Mouse (Mus musculus): ENCODE data around the gene Tead3. TPM values are rescaled to one million over a fixed set of nuclear protein-coding genes. Genes with fewer than 3 reads are reported as not detected.

Tead3 gene
- polyA plus RNA-seq, 1 experiment, result 21.5 TPM

DNA sequence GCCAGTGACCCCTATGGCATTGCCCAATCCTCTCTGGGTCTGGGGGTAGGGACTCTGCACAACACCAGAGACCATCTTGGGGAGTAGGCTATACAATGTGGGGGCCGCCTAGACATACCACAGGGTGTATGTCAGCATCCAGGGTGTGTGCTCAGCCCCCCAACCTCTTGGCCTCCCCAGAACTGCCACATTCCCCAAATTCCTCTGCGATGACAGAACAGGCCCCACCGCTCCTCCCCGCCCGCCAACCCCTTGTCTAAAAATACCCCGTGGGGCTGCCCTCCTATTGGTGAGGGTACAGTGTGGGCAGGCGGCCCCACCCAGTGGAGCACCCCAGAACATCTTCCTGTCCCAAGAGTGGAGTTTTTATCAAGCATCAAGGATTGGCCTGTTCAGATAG is 10.0 kb downstream of the Tead3 start:
- Histone ChIP-seq H3K36me3 (ENCODE audit: control insufficient read depth, insufficient read depth) (peaks cover 21% of the 10 kb centered on the region), H3ac (ENCODE audit: control insufficient read depth, insufficient read length, low read depth) (no peak overlapping the region), H3K79me3 (ENCODE audit: low read depth) (peaks cover 14% of the 10 kb centered on the region), H3K4me3 (ENCODE audit: insufficient read depth, poor library complexity, severe bottlenecking) (no peak overlapping the region), H3K79me2 (ENCODE audit: control insufficient read depth, insufficient read depth) (peaks cover 39% of the 10 kb centered on the region), H3K27me3 (ENCODE audit: control insufficient read depth, insufficient read depth, insufficient read length) (no peaks in the 10 kb centered on the region)
- TF ChIP-seq MAX (IDR thresholded peaks at IDR 0.05) (no peak), MYOD1 (IDR thresholded peaks at IDR 0.05; ENCODE audit: control insufficient read depth, insufficient read length, low read depth) (no peak), FOSL1 (IDR thresholded peaks at IDR 0.05; ENCODE audit: insufficient read depth, low read length, poor library complexity, severe bottlenecking) (no peak), CTCF (IDR thresholded peaks at IDR 0.05; ENCODE audit: control insufficient read depth, insufficient read depth, insufficient read length) (no peak), CEBPB (IDR thresholded peaks at IDR 0.05; ENCODE audit: low read depth) (peak; percentile 44), MYOG (IDR thresholded peaks at IDR 0.05; ENCODE audit: control insufficient read depth, extremely low read depth, insufficient read length) (no peak)

DNA sequence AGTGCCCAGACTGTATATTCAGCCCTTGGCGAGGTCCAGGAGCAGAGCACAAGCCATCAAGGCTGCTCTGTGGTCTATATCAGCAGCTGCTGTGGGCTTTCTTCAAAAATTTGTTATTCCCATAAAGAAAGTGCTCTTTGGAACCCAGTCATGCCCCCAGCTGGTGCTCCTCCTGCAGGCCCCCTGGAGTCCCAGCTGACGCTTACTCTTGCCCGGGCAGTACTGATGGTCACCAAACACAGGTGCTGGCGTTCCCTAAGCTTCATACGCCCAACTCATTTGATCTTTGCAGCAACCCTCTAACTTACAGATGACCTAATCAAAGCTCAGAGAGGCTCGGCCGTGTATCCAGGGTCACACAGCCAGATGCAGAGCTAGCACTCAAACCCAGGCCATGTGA is 13.1 kb downstream of the Tead3 start:
- no peak overlapping the region for H3ac ChIP-seq (ENCODE audit: control insufficient read depth, insufficient read length, low read depth)
- TF ChIP-seq MAX (IDR thresholded peaks at IDR 0.05) (no peak), CEBPB (IDR thresholded peaks at IDR 0.05; ENCODE audit: low read depth) (no peak), FOSL1 (IDR thresholded peaks at IDR 0.05; ENCODE audit: insufficient read depth, low read length, poor library complexity, severe bottlenecking) (no peak), USF1 (IDR thresholded peaks at IDR 0.05; ENCODE audit: low read depth) (no peak), CTCF (IDR thresholded peaks at IDR 0.05; ENCODE audit: control insufficient read depth, insufficient read depth, insufficient read length) (no peak), MYOD1 (IDR thresholded peaks at IDR 0.05; ENCODE audit: control insufficient read depth, insufficient read length, low read depth) (no peak), MYOG (IDR thresholded peaks at IDR 0.05; ENCODE audit: control insufficient read depth, extremely low read depth, insufficient read length) (no peak)
- no peak overlapping the region for H3K4me3 ChIP-seq (ENCODE audit: insufficient read depth, poor library complexity, severe bottlenecking)
- H3K79me3 ChIP-seq (ENCODE audit: low read depth), result no peaks in the 10 kb centered on the region
- H3K36me3 ChIP-seq (ENCODE audit: control insufficient read depth, insufficient read depth), result peaks cover 21% of the 10 kb centered on the region
- no peaks in the 10 kb centered on the region for H3K27me3 ChIP-seq (ENCODE audit: control insufficient read depth, insufficient read depth, insufficient read length)
- peaks cover 9% of the 10 kb centered on the region for H3K79me2 ChIP-seq (ENCODE audit: control insufficient read depth, insufficient read depth)

DNA sequence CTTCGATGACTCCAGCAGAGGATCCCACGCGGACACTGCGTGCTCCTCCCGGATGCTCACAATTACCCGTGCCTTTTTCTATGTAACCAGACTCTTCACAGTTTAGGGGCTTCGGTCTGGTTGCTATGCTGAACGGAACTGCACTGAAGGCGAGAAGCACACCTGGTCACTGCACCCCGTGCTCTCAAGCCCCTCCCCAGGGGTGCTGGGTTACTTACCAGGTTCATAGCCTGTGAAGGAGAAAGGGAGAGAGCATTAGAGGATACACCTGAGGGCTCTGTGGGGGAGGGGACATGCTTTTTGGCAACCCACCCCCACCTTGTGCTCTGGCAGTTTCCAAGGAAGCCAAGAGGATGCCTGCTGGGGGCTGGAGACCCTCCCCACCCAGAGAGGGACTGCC is 15.3 kb downstream of the Tead3 start:
- TF ChIP-seq FOSL1 (IDR thresholded peaks at IDR 0.05; ENCODE audit: insufficient read depth, low read length, poor library complexity, severe bottlenecking) (no peak), CTCF (IDR thresholded peaks at IDR 0.05; ENCODE audit: control insufficient read depth, insufficient read depth, insufficient read length) (no peak), USF1 (IDR thresholded peaks at IDR 0.05; ENCODE audit: low read depth) (no peak), MYOD1 (IDR thresholded peaks at IDR 0.05; ENCODE audit: control insufficient read depth, insufficient read length, low read depth) (no peak), CEBPB (IDR thresholded peaks at IDR 0.05; ENCODE audit: low read depth) (no peak), MAX (IDR thresholded peaks at IDR 0.05) (no peak), MYOG (IDR thresholded peaks at IDR 0.05; ENCODE audit: control insufficient read depth, extremely low read depth, insufficient read length) (no peak)
- H3K36me3 ChIP-seq (ENCODE audit: control insufficient read depth, insufficient read depth), result peaks cover 35% of the 10 kb centered on the region

GRCm38 (mm10) chr17:28332915-28333546 is 17.6 kb downstream of the Tead3 start:
- Histone ChIP-seq H3K79me3 (ENCODE audit: low read depth) (peaks cover 25% of the 10 kb centered on the region), H3ac (ENCODE audit: control insufficient read depth, insufficient read length, low read depth) (no peak overlapping the region), H3K27me3 (ENCODE audit: control insufficient read depth, insufficient read depth, insufficient read length) (no peaks in the 10 kb centered on the region), H3K36me3 (ENCODE audit: control insufficient read depth, insufficient read depth) (peaks cover 36% of the 10 kb centered on the region), H3K4me3 (ENCODE audit: insufficient read depth, poor library complexity, severe bottlenecking) (no peak overlapping the region), H3K79me2 (ENCODE audit: control insufficient read depth, insufficient read depth) (peaks cover 33% of the 10 kb centered on the region)
- TF ChIP-seq CEBPB (IDR thresholded peaks at IDR 0.05; ENCODE audit: low read depth) (no peak), MAX (IDR thresholded peaks at IDR 0.05) (no peak), MYOG (IDR thresholded peaks at IDR 0.05; ENCODE audit: control insufficient read depth, extremely low read depth, insufficient read length) (no peak), FOSL1 (IDR thresholded peaks at IDR 0.05; ENCODE audit: insufficient read depth, low read length, poor library complexity, severe bottlenecking) (no peak), MYOD1 (IDR thresholded peaks at IDR 0.05; ENCODE audit: control insufficient read depth, insufficient read length, low read depth) (no peak), USF1 (IDR thresholded peaks at IDR 0.05; ENCODE audit: low read depth) (no peak), CTCF (IDR thresholded peaks at IDR 0.05; ENCODE audit: control insufficient read depth, insufficient read depth, insufficient read length) (no peak)

More for the DNA sequence above, 15.3 kb downstream of the Tead3 start:
- H3K4me3 ChIP-seq (ENCODE audit: insufficient read depth, poor library complexity, severe bottlenecking), result no peak overlapping the region
- peaks cover 9% of the 10 kb centered on the region for H3K79me3 ChIP-seq (ENCODE audit: low read depth)
- H3K79me2 ChIP-seq (ENCODE audit: control insufficient read depth, insufficient read depth), result peaks cover 13% of the 10 kb centered on the region
- H3K27me3 ChIP-seq (ENCODE audit: control insufficient read depth, insufficient read depth, insufficient read length), result no peaks in the 10 kb centered on the region
- H3ac ChIP-seq (ENCODE audit: control insufficient read depth, insufficient read length, low read depth), result no peak overlapping the region

GRCm38 (mm10) chr17:28332113-28332914 is 18.3 kb downstream of the Tead3 start:
- Histone ChIP-seq H3K79me3 (ENCODE audit: low read depth) (peaks cover 25% of the 10 kb centered on the region), H3K27me3 (ENCODE audit: control insufficient read depth, insufficient read depth, insufficient read length) (no peaks in the 10 kb centered on the region)
- TF ChIP-seq MAX (IDR thresholded peaks at IDR 0.05) (no peak), CTCF (IDR thresholded peaks at IDR 0.05; ENCODE audit: control insufficient read depth, insufficient read depth, insufficient read length) (no peak), FOSL1 (IDR thresholded peaks at IDR 0.05; ENCODE audit: insufficient read depth, low read length, poor library complexity, severe bottlenecking) (no peak), CEBPB (IDR thresholded peaks at IDR 0.05; ENCODE audit: low read depth) (no peak), MYOD1 (IDR thresholded peaks at IDR 0.05; ENCODE audit: control insufficient read depth, insufficient read length, low read depth) (no peak), USF1 (IDR thresholded peaks at IDR 0.05; ENCODE audit: low read depth) (no peak), MYOG (IDR thresholded peaks at IDR 0.05; ENCODE audit: control insufficient read depth, extremely low read depth, insufficient read length) (no peak)

More at GRCm38 (mm10) chr17:28332113-28332914, 18.3 kb downstream of the Tead3 start:
- Histone ChIP-seq H3ac (ENCODE audit: control insufficient read depth, insufficient read length, low read depth) (no peak overlapping the region), H3K79me2 (ENCODE audit: control insufficient read depth, insufficient read depth) (peaks cover 33% of the 10 kb centered on the region), H3K4me3 (ENCODE audit: insufficient read depth, poor library complexity, severe bottlenecking) (no peak overlapping the region), H3K36me3 (ENCODE audit: control insufficient read depth, insufficient read depth) (peaks cover 35% of the 10 kb centered on the region)

Data from C2C12 (cell line).